Mouse (Mus musculus) olfactory bulb, adult 2 months (tissue): ENCODE results near the gene Meaf6.

Experiments
- CTCF ChIP-seq: fragments of 200-500 bp; IDR thresholded peaks from 2 replicates; pipeline ENCODE4 v1.5.1; 2012; ENCODE audit warnings: low read depth, mild to moderate bottlenecking, low read length, moderate library complexity; ENCODE audit not compliant: insufficient read depth
- POLR2A ChIP-seq: fragments of 200-500 bp; IDR thresholded peaks from 2 replicates; pipeline ENCODE4 v1.6.1; 2012; ENCODE audit warnings: mild to moderate bottlenecking, low read depth, low read length, moderate library complexity; ENCODE audit not compliant: insufficient read depth

- peak; percentile 35; the same call in 1 of the 2 replicates for TF ChIP-seq CTCF
- TF ChIP-seq POLR2A = no peak
Measured at GRCm38 (mm10) chr4:125114638-125115037, 29.7 kb downstream of the Meaf6 start.
